Mouse (Mus musculus) c-Kit-positive CD71-positive TER-119-negative erythroid progenitor cells, embryonic 14.5 days (primary cell): Measurements from ENCODE around the gene Rccd1.
"Not testable (repeated sequence)": the region's sequence is repeated elsewhere in the genome, so short reads cannot be mapped to it uniquely, and the experiment has no call there.

Source experiments
- DNase-seq: peaks from one replicate; pipeline ENCODE4 v3.0.0-alpha.2; 2013; ENCODE audit warnings: low read depth

Gene Rccd1

GRCm38 (mm10) chr7:80343270-80344018 is 19.2 kb upstream of the Rccd1 start:
- no peak for DNase-seq

- peak; percentile 95 for DNase-seq
These were observed 18.6 kb upstream of the Rccd1 start, which contains the start of gene Hddc3 for GRCm38 (mm10) chr7:80342858-80343257. TSS of gene Hddc3 (plus strand) at chr7:80343104.

DNA sequence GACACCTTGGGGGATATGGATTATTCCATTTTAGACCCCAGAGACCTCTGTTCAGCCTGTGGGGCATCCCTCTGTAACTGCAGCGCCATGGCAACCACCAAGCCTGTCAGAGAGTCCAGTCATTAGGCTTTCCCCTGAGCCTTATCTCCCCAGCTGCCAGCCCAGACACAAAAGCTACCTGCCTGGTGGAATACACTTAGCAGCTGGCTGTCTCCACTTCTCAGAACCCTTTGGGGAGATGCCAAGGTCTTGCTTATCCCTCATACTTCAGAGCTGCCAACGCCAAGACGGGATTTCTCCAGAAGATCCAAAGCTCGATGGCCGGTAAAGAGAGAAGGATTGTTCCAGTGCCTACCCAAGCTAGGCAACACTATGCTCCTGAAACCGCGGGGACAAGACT is 17.5 kb upstream of the Rccd1 start:
- no peak for DNase-seq

DNA sequence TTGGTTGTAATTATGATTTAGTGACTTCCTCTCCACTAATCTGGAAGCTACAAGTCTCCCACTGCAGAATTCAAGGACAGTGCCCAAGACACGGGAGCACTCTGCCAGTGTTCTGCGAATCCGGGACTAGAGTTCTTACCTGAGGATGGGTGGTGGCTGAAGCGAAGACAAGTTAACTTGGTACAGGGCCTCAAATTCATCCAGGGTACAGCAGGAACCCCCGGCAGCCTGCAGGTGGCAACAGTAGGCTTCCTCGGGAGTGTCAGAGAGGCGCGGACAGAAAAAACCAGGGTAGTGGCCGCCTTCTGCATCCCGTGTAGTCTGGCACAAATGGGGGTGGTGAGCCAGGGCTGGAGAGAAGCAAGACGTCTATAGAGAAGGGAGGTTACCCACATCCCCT is 16.5 kb upstream of the Rccd1 start, which contains the start of gene Unc45a:
Gene Unc45a (minus strand): TSS at position 213 of the 400 bp plus-strand sequence.
- DNase-seq = peak; percentile 69

- peak; percentile 99 for DNase-seq
These were observed 15.8 kb upstream of the Rccd1 start for GRCm38 (mm10) chr7:80339793-80340628.

- DNase-seq = no peak
These were observed 15.1 kb upstream of the Rccd1 start for GRCm38 (mm10) chr7:80339371-80339770.

DNA sequence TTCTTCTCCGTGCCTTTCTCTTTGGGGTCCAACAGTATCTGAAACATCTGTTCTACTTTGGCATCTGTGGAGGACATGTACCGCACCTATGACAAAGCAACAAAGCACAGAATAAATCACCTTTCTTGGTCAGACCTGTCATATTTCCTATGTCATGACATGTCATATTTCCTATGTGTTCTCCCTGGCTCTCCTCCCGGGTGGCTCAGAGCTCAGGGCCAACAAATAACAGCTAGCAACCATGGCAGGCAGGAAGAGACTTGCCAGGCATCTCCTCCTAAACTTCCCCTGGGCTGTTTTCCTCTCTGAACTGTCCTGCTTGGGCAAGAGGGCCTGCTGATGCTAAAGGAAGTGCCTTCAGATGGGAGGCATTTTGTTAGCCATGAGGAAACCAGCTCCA is 12.7 kb upstream of the Rccd1 start:
- no peak for DNase-seq

GRCm38 (mm10) chr7:80334848-80335247 is 10.6 kb upstream of the Rccd1 start:
- no peak for DNase-seq

- DNase-seq = no peak
These were observed 7.2 kb upstream of the Rccd1 start for GRCm38 (mm10) chr7:80331433-80331832.

- DNase-seq = no peak
These were observed 6.0 kb upstream of the Rccd1 start for GRCm38 (mm10) chr7:80330278-80330677.

GRCm38 (mm10) chr7:80326076-80326475 is 1.8 kb upstream of the Rccd1 start:
- no peak for DNase-seq

DNA sequence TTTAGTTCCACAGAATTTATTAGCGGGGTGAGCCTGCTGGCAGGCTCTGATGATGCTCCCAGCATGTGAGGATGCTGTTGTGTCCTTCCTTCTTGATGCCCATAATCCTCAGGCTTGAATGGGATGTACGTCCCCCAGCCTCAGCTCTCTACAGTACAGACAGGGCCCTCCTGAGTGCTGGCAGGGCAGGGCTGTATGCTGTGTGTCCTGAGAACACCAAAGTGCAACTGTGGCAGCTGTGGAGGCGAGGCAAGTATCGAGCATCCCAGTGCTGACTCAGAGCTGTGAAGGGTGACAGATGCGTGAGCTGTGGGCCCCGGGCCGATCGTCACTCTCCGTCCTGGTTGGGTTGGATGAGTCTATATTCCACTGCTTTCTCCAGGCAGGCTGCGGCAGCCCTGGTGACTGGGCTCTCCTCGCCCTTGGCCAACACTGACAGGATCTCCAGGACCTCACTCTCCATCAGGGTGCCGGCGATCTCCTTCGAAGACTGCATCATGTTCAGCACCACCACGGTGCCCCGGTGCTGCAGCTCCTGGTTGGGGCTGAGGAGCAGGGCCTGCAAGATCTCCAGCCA is 1.1 kb upstream of the Rccd1 start:
- DNase-seq = no peak

GRCm38 (mm10) chr7:80324816-80325119 is 514 bp upstream of the Rccd1 start:
- not testable (repeated sequence) for DNase-seq

DNA sequence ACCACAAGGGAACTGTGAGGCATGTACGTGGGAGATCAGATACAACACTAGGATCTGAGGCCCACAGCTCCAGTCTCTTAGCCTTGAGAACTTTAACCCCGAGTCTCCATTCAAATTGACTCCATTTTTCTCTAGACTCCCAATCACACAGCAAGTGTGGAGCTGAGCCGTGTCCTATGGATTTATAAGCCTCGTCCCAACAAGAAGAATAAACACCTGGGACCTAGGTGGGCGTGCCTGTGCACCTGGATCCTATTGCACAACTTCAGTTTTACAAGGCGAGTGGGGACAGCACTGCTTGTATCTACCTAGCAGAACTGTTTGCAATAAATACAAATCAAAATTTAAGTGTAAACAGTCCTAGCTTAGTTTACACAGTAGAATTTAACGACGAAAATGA is 918 bp downstream of the Rccd1 start:
- DNase-seq = peak; percentile 33

- no peak for DNase-seq
These were observed 4.3 kb downstream of the Rccd1 start for GRCm38 (mm10) chr7:80319846-80320496.

GRCm38 (mm10) chr7:80318670-80319069 is 5.6 kb downstream of the Rccd1 start:
- no peak for DNase-seq

DNA sequence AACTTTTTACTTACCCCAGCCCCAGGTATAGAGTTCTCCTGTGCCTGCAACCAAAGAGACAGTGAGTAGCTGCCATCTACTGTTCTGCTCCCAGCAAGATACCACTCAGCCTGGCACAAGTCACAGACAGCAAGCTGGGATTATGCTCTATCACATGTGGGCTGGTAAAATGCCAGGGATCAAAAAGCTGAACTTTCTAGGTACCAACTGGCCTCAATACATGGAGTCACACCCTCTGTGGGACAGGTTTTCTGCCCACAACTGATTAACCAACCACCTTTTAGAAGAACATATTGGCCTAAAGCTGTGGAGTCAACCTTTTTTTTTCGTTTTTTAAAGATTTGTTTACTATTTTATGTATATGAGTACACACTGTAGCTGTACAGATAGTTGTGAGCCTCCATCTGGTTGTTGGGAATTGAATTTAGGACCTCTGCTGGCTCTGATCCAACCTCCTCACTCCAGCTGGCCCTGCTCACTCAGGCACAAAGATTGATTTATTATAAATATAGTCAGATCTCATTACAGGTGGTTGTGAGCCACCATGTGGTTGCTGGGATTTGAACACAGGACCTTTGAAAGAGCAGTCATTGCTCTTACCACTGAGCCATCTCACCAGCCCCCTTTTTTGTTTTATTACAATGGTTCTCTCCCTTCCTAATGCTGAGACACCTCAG is 6.7 kb downstream of the Rccd1 start:
- no peak for DNase-seq

DNA sequence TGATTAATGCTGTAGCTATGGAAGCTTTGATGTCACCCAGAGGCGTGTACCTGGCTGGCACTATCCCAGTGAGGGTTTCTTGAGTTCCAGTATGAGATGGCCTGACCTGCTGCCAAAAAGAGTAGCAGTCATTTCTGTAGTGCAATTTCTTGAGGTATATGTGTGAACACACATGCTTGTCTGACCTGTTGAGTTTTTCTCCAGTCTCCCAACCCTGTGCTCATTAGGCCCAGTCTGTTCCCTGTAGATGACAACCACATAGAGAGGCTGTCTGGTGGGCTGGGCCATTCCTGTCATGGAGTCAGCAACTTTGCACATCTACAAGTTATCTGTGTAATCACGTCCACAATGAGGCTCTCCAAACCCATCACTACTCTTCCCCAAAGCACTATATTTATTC is 8.5 kb downstream of the Rccd1 start:
- DNase-seq = no peak

DNA sequence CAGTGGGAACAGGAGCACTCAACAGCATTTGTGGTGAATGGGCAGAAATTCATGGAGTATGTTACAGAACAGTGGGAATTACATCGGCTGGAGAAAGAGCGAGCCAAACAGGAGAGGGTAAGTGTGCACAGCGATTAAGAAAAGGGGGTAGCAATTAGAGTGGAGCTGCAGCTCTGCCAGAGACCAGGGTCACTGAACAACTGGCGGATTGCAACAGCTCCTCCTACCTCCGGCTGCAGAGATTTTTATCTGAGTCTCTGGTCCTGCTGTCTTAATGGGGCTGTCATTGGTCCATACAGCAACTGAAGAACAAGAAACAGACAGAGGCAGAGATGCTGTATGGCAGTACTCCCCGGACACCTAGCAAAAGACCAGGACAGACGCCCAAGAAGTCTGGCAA is 13.5 kb downstream of the Rccd1 start:
- DNase-seq = no peak

GRCm38 (mm10) chr7:80307766-80308165 is 16.5 kb downstream of the Rccd1 start:
- DNase-seq = no peak

GRCm38 (mm10) chr7:80301522-80301921 is 22.7 kb downstream of the Rccd1 start:
- no peak for DNase-seq

- no peak for DNase-seq
These were observed 24.7 kb downstream of the Rccd1 start for GRCm38 (mm10) chr7:80299568-80299967.
